Mouse (Mus musculus) embryonic facial prominence, embryonic 14.5 days (tissue): Measurements from ENCODE around the gene Dbt. TPM values are rescaled to one million over a fixed set of nuclear protein-coding genes. Genes with fewer than 3 reads are reported as not detected.
A peak's percentile ranks its signal among the peaks of the same experiment; 100 is the strongest.

Experiments
- ATAC-seq: fragments of 200-750 bp; cut with Nextera tagmentation; 2 replicates; pipeline ENCODE4 v1.8.0; 2017; ENCODE audit warnings: low read depth, moderate number of reproducible peaks, moderate TSS enrichment
- DNase-seq: peaks from one replicate; pipeline ENCODE4 v3.0.0-alpha.2; 2015; ENCODE audit warnings: low spot score
- H3K27ac ChIP-seq: fragments of 300-500 bp; sonication (generic); replicated peaks from 2 replicates; pipeline ENCODE4 v1.5.1; 2014; ENCODE audit warnings: low read depth, mild to moderate bottlenecking, low read length, moderate library complexity
- H3K27me3 ChIP-seq: fragments of 300-500 bp; sonication (generic); replicated peaks from 2 replicates; pipeline ENCODE4 v1.6.1; 2014; ENCODE audit warnings: low read length; ENCODE audit not compliant: control insufficient read depth, insufficient read depth
- H3K36me3 ChIP-seq: fragments of 300-500 bp; sonication (generic); 2 replicates; pipeline ENCODE4 v1.6.1; 2014; ENCODE audit warnings: low read length, mixed read lengths; ENCODE audit not compliant: control insufficient read depth, insufficient read depth
- H3K4me1 ChIP-seq: fragments of 300-500 bp; sonication (generic); 2 replicates; pipeline ENCODE4 v1.6.1; 2014; ENCODE audit warnings: antibody characterized with exemption, low read length; ENCODE audit not compliant: control insufficient read depth, insufficient read depth
- H3K4me2 ChIP-seq: fragments of 300-500 bp; sonication (generic); 2 replicates; pipeline ENCODE4 v1.6.1; 2014; ENCODE audit warnings: low read depth, mild to moderate bottlenecking, low read length, moderate library complexity, mixed read lengths
- H3K4me3 ChIP-seq: fragments of 300-500 bp; sonication (generic); 2 replicates; pipeline ENCODE4 v1.5.1; 2014; ENCODE audit warnings: low read depth, mild to moderate bottlenecking, low read length
- H3K9ac ChIP-seq: fragments of 300-500 bp; sonication (generic); 2 replicates; pipeline ENCODE4 v1.6.1; 2014; ENCODE audit warnings: low read depth, mild to moderate bottlenecking, low read length, moderate library complexity, mixed read lengths
- H3K9me3 ChIP-seq: fragments of 300-500 bp; sonication (generic); 2 replicates; pipeline ENCODE4 v1.6.1; 2016; ENCODE audit warnings: low read length; ENCODE audit not compliant: control insufficient read depth
- WGBS: fragments of 180-500 bp; shearing (Covaris S2); extraction: QIAGEN DNeasy Blood & Tissue Kit; methylation state at CpG from one replicate; pipeline ENCODE4 v1.1.7; 2014; 5-methylcytosine and 5-hydroxymethylcytosine counted together
- polyA plus RNA-seq: library from polyadenylated mRNA; unstranded; fragments of >200 nt; fragmentation: Nextera tagmentation; extraction: Ambion mirVana; gene quantifications from 2 replicates; pipeline ENCODE4 v1.2.1, GENCODE M21; 2014

Dbt gene
- 9.5 and 11.3 TPM in 2 replicates for polyA plus RNA-seq

GRCm38 (mm10) chr3:116512904-116513716, at the start of gene Dbt:
TSS of gene Dbt (plus strand) at chr3:116513070.
- Histone ChIP-seq H3K4me3 (peak within 1 kb of the TSS; percentile 70), H3K9me3 (no peaks in the 10 kb centered on the region), H3K27me3 (no peaks in the 10 kb centered on the region), H3K4me2 (peak within 1 kb of the TSS; percentile 72), H3K4me1 (peaks cover 9% of the 10 kb centered on the region), H3K36me3 (peaks cover 5% of the 10 kb centered on the region; the same call in 1 of the 2 replicates), H3K9ac (peak within 1 kb of the TSS; percentile 65), H3K27ac (peak within 1 kb of the TSS; percentile 29; the same call in 1 of the 2 replicates)
- DNase-seq = peak; percentile 95
- under 1% methylated on average over 35 of the region's 36 CpGs for WGBS
- peak; percentile 96 for ATAC-seq

DNA sequence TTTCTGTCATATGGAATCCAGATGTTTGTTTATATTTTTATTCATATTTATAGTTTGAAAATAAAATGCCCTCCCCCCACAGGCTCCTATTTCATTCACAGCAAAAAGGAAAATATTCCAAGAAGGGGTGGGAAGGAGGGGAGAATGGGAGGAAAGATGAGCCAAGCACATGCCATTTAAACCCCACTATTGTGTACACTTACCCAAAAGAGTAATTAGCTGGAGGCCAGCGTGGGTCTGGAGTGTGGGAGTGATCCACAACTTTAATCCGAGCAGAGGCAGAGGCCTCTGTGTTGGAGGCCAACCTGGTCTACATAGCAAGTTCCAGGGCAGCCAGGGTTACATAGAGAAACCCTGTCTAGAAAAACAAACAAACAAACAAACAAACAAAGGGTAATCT, 48.6 kb upstream of the Dbt start:
- H3K4me2 ChIP-seq = no peak overlapping the region
- H3K9ac ChIP-seq = no peak overlapping the region
- no peaks in the 10 kb centered on the region for H3K4me1 ChIP-seq
- 0 out of 2 replicates have a peak overlapping the region, but pooled peaks have one; percentile 3 for H3K27ac ChIP-seq
- DNase-seq (peak; percentile 45), ATAC-seq (0 out of 2 replicates have a peak, but pooled peaks have one; percentile 53)
- H3K4me3 ChIP-seq = no peak overlapping the region
- 43% methylated on average over 2 of the region's 2 CpGs for WGBS
- no peaks in the 10 kb centered on the region for H3K36me3 ChIP-seq
- no peaks in the 10 kb centered on the region for H3K27me3 ChIP-seq
- no peaks in the 10 kb centered on the region for H3K9me3 ChIP-seq

GRCm38 (mm10) chr3:116465709-116466108, 47.2 kb upstream of the Dbt start:
- no peaks in the 10 kb centered on the region for H3K9me3 ChIP-seq
- no peak overlapping the region for H3K27ac ChIP-seq
- 83% methylated on average over 12 of the region's 12 CpGs for WGBS
- no peak overlapping the region for H3K9ac ChIP-seq
- ATAC-seq (no peak), DNase-seq (no peak)
- H3K36me3 ChIP-seq = no peaks in the 10 kb centered on the region
- no peak overlapping the region for H3K4me3 ChIP-seq
- no peaks in the 10 kb centered on the region for H3K4me1 ChIP-seq
- H3K4me2 ChIP-seq = no peak overlapping the region
- no peaks in the 10 kb centered on the region for H3K27me3 ChIP-seq

- no peak for ATAC-seq
Observed at GRCm38 (mm10) chr3:116474602-116475001, 38.3 kb upstream of the Dbt start.

DNA sequence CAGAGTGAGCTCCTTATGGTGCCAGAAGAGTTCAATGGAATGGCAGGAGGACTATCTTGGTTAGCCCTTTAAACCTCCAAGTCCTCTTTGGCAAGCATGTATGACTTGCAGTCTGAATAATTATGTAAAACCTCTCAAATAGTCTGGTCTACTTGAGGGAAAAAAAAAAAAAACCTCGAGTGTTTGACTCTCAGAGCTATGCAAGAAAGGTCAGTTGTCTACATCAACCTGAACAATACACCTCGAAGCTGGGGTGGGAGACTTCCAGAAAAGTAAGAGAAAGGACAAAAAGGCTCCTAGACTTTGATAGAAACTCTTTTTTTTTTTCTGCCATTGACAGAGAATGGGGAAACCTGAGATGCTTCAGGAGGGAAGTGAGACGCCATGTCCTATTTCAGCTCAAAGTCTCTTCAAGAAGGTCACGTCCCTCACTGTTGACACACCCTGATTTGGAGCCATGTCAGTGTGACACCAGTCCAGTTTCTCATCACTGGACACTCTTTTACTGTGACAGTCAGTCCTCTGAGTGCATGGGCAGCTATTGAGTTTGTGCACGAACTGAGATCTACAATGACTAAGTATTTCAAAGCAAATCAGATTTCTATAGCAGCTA, 36.1 kb upstream of the Dbt start:
- Histone ChIP-seq H3K4me3 (no peak overlapping the region), H3K36me3 (no peaks in the 10 kb centered on the region), H3K9ac (no peak overlapping the region), H3K27me3 (no peaks in the 10 kb centered on the region), H3K4me2 (no peak overlapping the region), H3K27ac (no peak overlapping the region), H3K9me3 (no peaks in the 10 kb centered on the region), H3K4me1 (no peaks in the 10 kb centered on the region)
- DNase-seq = no peak
- 51% methylated on average over 5 of the region's 5 CpGs for WGBS
- no peak for ATAC-seq

More at GRCm38 (mm10) chr3:116474602-116475001, 38.3 kb upstream of the Dbt start:
- H3K4me3 ChIP-seq = no peak overlapping the region
- no peak for DNase-seq
- no peaks in the 10 kb centered on the region for H3K9me3 ChIP-seq
- H3K9ac ChIP-seq = no peak overlapping the region
- no peaks in the 10 kb centered on the region for H3K4me1 ChIP-seq
- H3K27me3 ChIP-seq = no peaks in the 10 kb centered on the region
- no peak overlapping the region for H3K4me2 ChIP-seq
- 72% methylated on average over 11 of the region's 11 CpGs for WGBS
- H3K27ac ChIP-seq = no peak overlapping the region
- no peaks in the 10 kb centered on the region for H3K36me3 ChIP-seq

DNA sequence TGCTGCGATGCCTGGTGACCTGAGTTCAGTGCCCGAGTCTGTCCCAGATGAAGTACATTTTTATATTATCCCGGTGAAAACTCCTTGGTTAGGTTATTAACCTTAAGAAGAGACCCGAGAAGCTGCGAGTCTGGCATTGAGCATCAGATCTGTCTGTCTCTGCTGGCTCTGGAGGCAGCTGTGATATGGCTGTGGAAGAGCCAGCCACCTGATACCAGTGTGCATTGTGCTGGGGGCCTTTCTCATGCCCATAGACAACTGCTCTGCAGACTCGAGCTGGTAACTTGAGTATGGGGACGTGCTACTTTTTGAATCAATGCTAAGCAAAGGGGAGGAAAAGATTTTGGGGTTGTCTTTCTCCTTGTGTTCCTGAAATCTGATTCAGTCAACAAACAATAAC, 35.5 kb upstream of the Dbt start:
- peak; percentile 76; the same call in 1 of the 2 replicates for ATAC-seq
- Histone ChIP-seq H3K9ac (no peak overlapping the region), H3K36me3 (no peaks in the 10 kb centered on the region), H3K9me3 (no peaks in the 10 kb centered on the region), H3K27ac (no peak overlapping the region), H3K4me3 (no peak overlapping the region), H3K4me2 (no peak overlapping the region), H3K27me3 (no peaks in the 10 kb centered on the region), H3K4me1 (no peaks in the 10 kb centered on the region)
- WGBS = 66% methylated on average over 7 of the region's 7 CpGs
- peak; percentile 45 for DNase-seq

GRCm38 (mm10) chr3:116480119-116480518, 32.8 kb upstream of the Dbt start:
- H3K4me1 ChIP-seq = no peaks in the 10 kb centered on the region
- no peak overlapping the region for H3K9ac ChIP-seq
- ATAC-seq (peak; percentile 64; the same call in 1 of the 2 replicates), DNase-seq (peak; percentile 53)
- H3K9me3 ChIP-seq = no peaks in the 10 kb centered on the region
- no peak overlapping the region for H3K4me2 ChIP-seq
- H3K4me3 ChIP-seq = no peak overlapping the region
- H3K27ac ChIP-seq = no peak overlapping the region
- no peaks in the 10 kb centered on the region for H3K36me3 ChIP-seq
- no peaks in the 10 kb centered on the region for H3K27me3 ChIP-seq
- WGBS = 45% methylated on average over 2 of the region's 2 CpGs

DNA sequence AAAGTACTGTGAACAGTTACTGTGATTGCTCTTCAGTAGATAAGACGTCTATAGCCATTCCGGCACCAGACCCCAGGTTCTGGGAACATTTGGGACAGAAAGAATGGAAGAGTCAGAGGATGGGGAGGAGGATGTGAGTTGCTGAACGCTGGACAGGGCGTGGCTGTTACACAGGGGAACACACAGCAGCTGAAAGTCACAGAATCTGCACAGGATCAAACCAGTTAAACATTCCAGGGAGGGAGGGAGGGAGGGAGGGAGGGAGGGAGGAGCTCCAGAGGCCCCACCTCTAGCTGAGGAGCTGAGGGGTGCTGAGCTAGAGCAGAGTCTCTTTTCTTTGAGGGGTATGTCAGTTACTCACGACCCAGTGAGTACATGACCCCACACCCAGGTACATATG, 31.9 kb upstream of the Dbt start:
- peak; percentile 32; the same call in 1 of the 2 replicates for ATAC-seq

More for the DNA sequence above, 31.9 kb upstream of the Dbt start:
- no peak overlapping the region for H3K27ac ChIP-seq
- no peaks in the 10 kb centered on the region for H3K4me1 ChIP-seq
- DNase-seq = peak; percentile 29
- WGBS = 49% methylated on average over 5 of the region's 5 CpGs
- no peak overlapping the region for H3K4me2 ChIP-seq
- no peaks in the 10 kb centered on the region for H3K36me3 ChIP-seq
- H3K9me3 ChIP-seq = no peaks in the 10 kb centered on the region
- H3K9ac ChIP-seq = no peak overlapping the region
- H3K4me3 ChIP-seq = no peak overlapping the region
- H3K27me3 ChIP-seq = no peaks in the 10 kb centered on the region
